Mouse (Mus musculus) lung, embryonic 16.5 days (tissue): ENCODE measurements around the gene Cib2. TPM values are rescaled to one million over a fixed set of nuclear protein-coding genes. Genes with fewer than 3 reads are reported as not detected.
A peak's percentile ranks its signal among the peaks of the same experiment; 100 is the strongest.
"Not testable (repeated sequence)": the region's sequence is repeated elsewhere in the genome, so short reads cannot be mapped to it uniquely, and the experiment has no call there.

Source experiments
- ATAC-seq: fragments of 200-750 bp; cut with Nextera tagmentation; 2 replicates; pipeline ENCODE4 v1.8.0; 2017; ENCODE audit warnings: low read depth, mild to moderate bottlenecking, moderate library complexity
- H3K27ac ChIP-seq: fragments of 300-500 bp; sonication (generic); 2 replicates; pipeline ENCODE4 v1.5.1; 2014; ENCODE audit warnings: mild to moderate bottlenecking, control low read depth, low read length
- H3K27me3 ChIP-seq: fragments of 300-500 bp; sonication (generic); 2 replicates; pipeline ENCODE4 v1.6.1; 2014; ENCODE audit warnings: low read depth, low read length, mixed read lengths; ENCODE audit not compliant: control insufficient read depth, insufficient read depth
- H3K36me3 ChIP-seq: fragments of 300-500 bp; sonication (generic); 2 replicates; pipeline ENCODE4 v1.6.1; 2014; ENCODE audit warnings: low read length; ENCODE audit not compliant: control insufficient read depth, insufficient read depth
- H3K4me1 ChIP-seq: fragments of 300-500 bp; sonication (generic); replicated peaks from 2 replicates; pipeline ENCODE4 v1.6.1; 2014; ENCODE audit warnings: low read length, mixed read lengths; ENCODE audit not compliant: control insufficient read depth, insufficient read depth
- H3K4me2 ChIP-seq: fragments of 300-500 bp; sonication (generic); 2 replicates; pipeline ENCODE4 v1.6.1; 2014; ENCODE audit warnings: low read depth, low read length, control low read depth
- H3K4me3 ChIP-seq: fragments of 300-500 bp; sonication (generic); 2 replicates; pipeline ENCODE4 v1.5.1; 2014; ENCODE audit warnings: mild to moderate bottlenecking, low read length, control low read depth
- H3K9ac ChIP-seq: fragments of 300-500 bp; sonication (generic); 2 replicates; pipeline ENCODE4 v1.6.1; 2014; ENCODE audit warnings: low read length, control low read depth
- H3K9me3 ChIP-seq: fragments of 300-500 bp; sonication (generic); 2 replicates; pipeline ENCODE4 v1.6.1; 2016; ENCODE audit warnings: low read length; ENCODE audit not compliant: control insufficient read depth
- WGBS: fragments of 180-500 bp; shearing (Covaris S2); extraction: QIAGEN DNeasy Blood & Tissue Kit; methylation state at CpG from one replicate; pipeline ENCODE4 v1.1.7; 2014; 5-methylcytosine and 5-hydroxymethylcytosine counted together
- polyA plus RNA-seq: library from polyadenylated mRNA; unstranded; fragments of >200 nt; fragmentation: Nextera tagmentation; extraction: Ambion mirVana; gene quantifications from 2 replicates; pipeline ENCODE4 v1.2.1, GENCODE M21; 2015

The Cib2 gene
- 9.7 and 10.2 TPM in 2 replicates for polyA plus RNA-seq

GRCm38 (mm10) chr9:54559771-54560471 lies at the start of gene Cib2:
Gene Cib2 (minus strand): TSS chr9:54560218.
- H3K27ac ChIP-seq: no peak within 1 kb of the TSS
- peak within 1 kb of the TSS; percentile 69 for H3K9ac ChIP-seq
- WGBS: under 1% methylated on average over 51 of the region's 54 CpGs
- H3K4me3 ChIP-seq: peak within 1 kb of the TSS; percentile 65
- H3K4me2 ChIP-seq: peak within 1 kb of the TSS; percentile 94
- peak; percentile 99 for ATAC-seq
- H3K9me3 ChIP-seq: no peaks in the 10 kb centered on the region
- H3K27me3 ChIP-seq: peaks cover 2% of the 10 kb centered on the region; the same call in 1 of the 2 replicates
- no peaks in the 10 kb centered on the region for H3K36me3 ChIP-seq
- H3K4me1 ChIP-seq: no peaks in the 10 kb centered on the region; the same call in 1 of the 2 replicates

DNA sequence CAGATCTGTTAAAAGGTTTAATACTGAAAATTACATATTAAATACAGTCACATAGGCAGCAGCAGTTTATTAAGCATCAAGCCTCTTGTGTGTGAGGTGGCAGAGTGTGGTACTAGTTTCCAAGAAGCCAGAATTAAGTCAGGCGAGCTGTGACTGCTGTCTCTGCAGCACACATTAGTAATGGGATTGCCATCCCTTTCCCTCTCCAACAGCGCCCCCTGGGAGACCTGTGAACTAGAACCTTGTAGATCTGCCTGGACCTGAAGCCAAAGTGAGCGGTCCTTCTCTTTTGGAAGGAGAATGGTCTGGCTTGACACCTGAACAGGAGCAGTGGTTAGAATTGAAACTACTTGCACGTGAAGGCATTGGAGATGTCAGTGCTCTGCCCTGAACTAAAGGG lies 44.9 kb upstream of the Cib2 start:
- H3K27ac ChIP-seq: no peak overlapping the region
- 46% methylated on average over 4 of the region's 4 CpGs for WGBS

GRCm38 (mm10) chr9:54604131-54604654 lies 44.2 kb upstream of the Cib2 start:
- Histone ChIP-seq H3K27ac (no peak overlapping the region), H3K4me2 (no peak overlapping the region), H3K9me3 (no peaks in the 10 kb centered on the region), H3K4me3 (no peak overlapping the region), H3K9ac (no peak overlapping the region), H3K4me1 (no peaks in the 10 kb centered on the region), H3K27me3 (no peaks in the 10 kb centered on the region), H3K36me3 (peaks cover 5% of the 10 kb centered on the region)
- no peak for ATAC-seq
- 77% methylated on average over 5 of the region's 5 CpGs for WGBS

More for the DNA sequence above, 44.9 kb upstream of the Cib2 start:
- H3K4me2 ChIP-seq: no peak overlapping the region
- H3K9ac ChIP-seq: no peak overlapping the region
- H3K4me1 ChIP-seq: no peaks in the 10 kb centered on the region
- H3K9me3 ChIP-seq: no peaks in the 10 kb centered on the region
- peaks cover 5% of the 10 kb centered on the region for H3K36me3 ChIP-seq
- no peak for ATAC-seq
- H3K4me3 ChIP-seq: no peak overlapping the region
- H3K27me3 ChIP-seq: no peaks in the 10 kb centered on the region

DNA sequence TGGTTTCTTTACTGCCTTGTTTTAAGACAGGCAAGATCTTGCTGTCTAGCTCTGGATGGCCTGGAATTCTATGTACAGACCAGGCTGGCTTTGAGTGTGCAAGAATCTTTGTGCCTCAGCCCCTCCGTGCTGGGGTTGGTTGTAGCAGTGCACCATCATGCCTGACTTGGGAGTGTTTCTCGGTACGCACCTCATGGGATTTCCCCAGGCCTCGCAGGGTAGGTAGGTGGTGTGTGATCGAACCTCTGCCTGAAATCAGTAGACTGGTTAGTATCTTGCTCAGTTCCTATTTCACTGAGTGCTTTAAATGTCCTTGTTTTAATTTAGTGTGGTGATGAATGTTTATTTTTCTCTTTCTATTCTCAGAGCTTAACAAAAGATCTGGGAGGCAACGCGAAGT lies 42.9 kb upstream of the Cib2 start:
- no peak for ATAC-seq
- Histone ChIP-seq H3K27me3 (no peaks in the 10 kb centered on the region), H3K9ac (no peak overlapping the region), H3K4me3 (no peak overlapping the region), H3K27ac (no peak overlapping the region), H3K9me3 (no peaks in the 10 kb centered on the region), H3K4me2 (no peak overlapping the region), H3K36me3 (peaks cover 9% of the 10 kb centered on the region), H3K4me1 (no peaks in the 10 kb centered on the region)
- WGBS: 85% methylated on average over 7 of the region's 7 CpGs

DNA sequence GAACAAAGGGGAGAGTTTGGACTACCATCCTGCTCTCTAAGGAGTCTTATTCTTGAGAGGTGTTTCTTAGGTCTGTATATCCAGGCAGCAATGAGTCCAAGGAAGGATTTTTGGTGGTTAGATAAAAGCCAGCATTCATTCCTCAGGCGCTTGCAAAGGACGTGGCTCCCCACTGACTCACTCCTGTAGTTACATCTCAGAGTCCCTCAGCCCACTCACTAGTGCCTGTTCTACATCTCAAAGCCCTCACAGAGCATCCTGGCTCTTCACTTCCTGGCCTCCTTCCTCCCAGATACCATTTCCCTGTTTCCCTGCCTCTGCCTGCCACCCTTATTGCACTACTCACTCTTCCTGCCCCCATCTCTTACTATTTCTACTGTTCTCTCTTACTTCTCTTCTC lies 42.4 kb upstream of the Cib2 start:
- H3K9ac ChIP-seq: no peak overlapping the region
- ATAC-seq: no peak
- H3K4me1 ChIP-seq: no peaks in the 10 kb centered on the region
- no peaks in the 10 kb centered on the region for H3K27me3 ChIP-seq
- no peak overlapping the region for H3K4me3 ChIP-seq
- H3K27ac ChIP-seq: no peak overlapping the region
- peaks cover 11% of the 10 kb centered on the region for H3K36me3 ChIP-seq
- H3K9me3 ChIP-seq: no peaks in the 10 kb centered on the region
- WGBS: 90% methylated on average over 2 of the region's 2 CpGs
- no peak overlapping the region for H3K4me2 ChIP-seq

DNA sequence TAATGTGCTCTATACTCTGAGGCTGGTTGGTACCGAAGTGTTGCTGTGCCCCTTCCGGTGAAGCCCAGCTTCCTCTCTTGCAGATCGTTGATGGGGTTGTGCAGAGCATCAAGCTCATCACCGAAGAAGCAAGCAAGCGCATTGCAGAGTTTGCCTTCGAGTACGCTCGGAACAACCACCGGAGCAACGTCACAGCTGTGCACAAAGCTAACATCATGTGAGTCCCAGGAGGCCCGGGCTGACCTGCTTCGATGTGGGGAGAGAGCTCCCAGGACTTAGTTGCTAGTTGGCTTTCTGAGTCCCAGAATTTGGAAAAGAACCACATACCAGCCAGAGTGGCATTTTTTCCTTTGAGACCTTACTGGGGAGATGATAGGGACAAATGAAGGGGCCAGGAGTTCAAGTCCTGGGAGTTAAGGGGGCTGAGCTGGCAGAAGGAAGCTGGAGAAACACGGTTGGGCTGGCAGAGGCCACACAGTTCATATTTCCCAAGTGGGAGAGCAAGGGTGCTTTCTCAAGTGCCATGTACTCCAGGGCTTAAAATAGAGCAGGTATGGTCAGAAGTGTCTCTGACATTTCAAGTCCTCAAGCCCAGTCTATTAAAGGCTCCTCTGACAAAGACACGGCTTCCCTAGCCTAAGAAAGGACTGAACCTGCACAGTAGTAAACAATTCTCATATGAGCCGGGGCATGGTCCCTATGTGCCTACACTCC lies 36.9 kb upstream of the Cib2 start:
- H3K9me3 ChIP-seq: no peaks in the 10 kb centered on the region
- no peak overlapping the region for H3K27ac ChIP-seq
- H3K27me3 ChIP-seq: no peaks in the 10 kb centered on the region
- no peak overlapping the region for H3K4me3 ChIP-seq
- peaks cover 41% of the 10 kb centered on the region for H3K36me3 ChIP-seq
- no peak overlapping the region for H3K4me2 ChIP-seq
- ATAC-seq: no peak
- 92% methylated on average over 15 of the region's 15 CpGs for WGBS
- no peak overlapping the region for H3K9ac ChIP-seq
- no peaks in the 10 kb centered on the region for H3K4me1 ChIP-seq

DNA sequence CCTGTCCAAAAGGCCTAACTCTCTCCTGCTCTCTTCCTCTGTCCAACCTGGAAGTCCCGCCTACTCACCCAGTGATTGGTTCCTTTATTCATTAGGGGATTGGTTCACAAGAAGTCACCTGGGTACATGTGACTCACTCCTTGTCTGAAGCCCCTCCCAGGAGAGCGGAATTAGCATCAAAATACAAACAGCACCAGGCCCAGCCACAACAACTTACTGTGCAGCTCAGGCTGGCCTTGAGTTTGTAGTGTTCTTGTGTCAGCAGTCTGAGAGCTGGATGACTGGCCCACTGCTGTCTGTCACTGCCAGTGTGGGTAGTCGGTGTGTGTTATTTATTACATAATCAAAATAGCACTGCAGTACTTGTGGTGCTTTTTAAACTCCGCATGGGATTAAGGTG lies 33.6 kb upstream of the Cib2 start:
- H3K4me3 ChIP-seq, H3K4me2 ChIP-seq, H3K27me3 ChIP-seq, H3K4me1 ChIP-seq, H3K9me3 ChIP-seq, ATAC-seq, H3K9ac ChIP-seq, H3K27ac ChIP-seq: not testable (repeated sequence)
- WGBS: 84% methylated on average over 4 of the region's 4 CpGs
- H3K36me3 ChIP-seq: peaks cover 38% of the 10 kb centered on the region

GRCm38 (mm10) chr9:54587863-54588262 lies 27.8 kb upstream of the Cib2 start:
- H3K4me1 ChIP-seq: peaks cover 10% of the 10 kb centered on the region
- H3K27ac ChIP-seq: no peak overlapping the region
- no peak overlapping the region for H3K9ac ChIP-seq
- H3K27me3 ChIP-seq: no peaks in the 10 kb centered on the region
- H3K9me3 ChIP-seq: no peaks in the 10 kb centered on the region
- H3K4me2 ChIP-seq: no peak overlapping the region
- 68% methylated on average over 4 of the region's 4 CpGs for WGBS
- no peak overlapping the region for H3K4me3 ChIP-seq
- peaks cover 3% of the 10 kb centered on the region for H3K36me3 ChIP-seq
- ATAC-seq: no peak

DNA sequence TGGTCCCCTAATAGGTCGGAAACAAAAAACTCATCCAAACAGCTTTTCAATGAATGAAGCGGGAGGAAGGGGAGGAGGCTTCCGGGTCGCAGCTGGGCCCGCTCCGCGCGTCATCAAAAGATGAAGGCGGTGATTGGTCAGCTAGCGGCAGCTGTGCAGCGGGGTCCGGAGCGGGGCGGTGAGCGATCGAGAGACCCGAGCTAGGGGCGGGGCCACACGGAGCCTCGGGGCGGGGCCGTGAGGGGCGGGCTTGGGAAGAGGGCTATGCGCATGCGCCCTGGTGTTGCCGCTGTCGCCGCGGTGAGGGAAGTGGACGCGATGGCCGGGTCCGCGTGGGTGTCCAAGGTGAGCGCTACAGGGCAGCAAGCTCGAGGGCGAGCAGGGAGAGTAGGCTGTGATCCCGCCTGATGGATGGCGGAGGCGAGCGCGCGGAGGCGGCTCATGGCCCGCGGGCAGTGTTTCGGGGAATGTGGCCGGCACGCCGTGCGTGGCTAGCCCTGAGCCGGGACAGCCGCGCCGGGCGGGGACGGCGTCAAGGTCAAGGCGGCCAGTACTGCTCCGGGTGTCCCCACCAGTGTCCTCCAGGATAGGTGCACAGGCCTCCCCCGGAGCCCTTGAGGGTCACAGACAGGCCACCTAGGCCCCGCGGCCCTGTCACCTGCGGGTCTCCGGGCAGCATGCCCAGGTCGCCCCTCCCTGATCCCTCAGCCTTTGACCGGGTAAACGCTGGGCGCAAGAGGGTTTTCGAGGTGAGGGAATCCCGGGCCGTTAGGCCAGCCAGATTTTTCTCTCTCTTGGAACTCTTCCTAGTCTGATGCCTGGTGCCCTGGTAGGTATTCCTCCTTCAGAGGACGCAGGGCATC lies 26.4 kb upstream of the Cib2 start, which contains the start of gene Idh3a:
Idh3a (plus strand) TSS at position 136 of the 863 bp plus-strand sequence.
- peaks cover 2% of the 10 kb centered on the region for H3K36me3 ChIP-seq
- H3K27ac ChIP-seq: no peak within 1 kb of the TSS
- 0% methylated on average over 71 of the region's 73 CpGs for WGBS
- H3K4me3 ChIP-seq: peak within 1 kb of the TSS; percentile 77
- peak within 1 kb of the TSS; percentile 84 for H3K9ac ChIP-seq
- H3K27me3 ChIP-seq: no peaks in the 10 kb centered on the region
- peak; percentile 100 for ATAC-seq
- H3K4me2 ChIP-seq: peak within 1 kb of the TSS; percentile 79
- H3K4me1 ChIP-seq: peaks cover 10% of the 10 kb centered on the region
- no peaks in the 10 kb centered on the region for H3K9me3 ChIP-seq
